Mouse (Mus musculus): ENCODE results near the gene Ptafr. TPM values are rescaled to one million over a fixed set of nuclear protein-coding genes. Genes with fewer than 3 reads are reported as not detected.

Gene Ptafr
- polyA plus RNA-seq (2015; fragmentation: Illumina TruSeq; extraction: RNeasy Lipid Tissue Mini Kit (QIAGEN cat#74804); ENCODE audit: low read depth, low replicate concordance), result 0.89 TPM

GRCm38 (mm10) chr4:132563965-132564364 is at the start of gene Ptafr:
Gene Ptafr, plus strand, starts transcription at chr4:132564067.

DNA sequence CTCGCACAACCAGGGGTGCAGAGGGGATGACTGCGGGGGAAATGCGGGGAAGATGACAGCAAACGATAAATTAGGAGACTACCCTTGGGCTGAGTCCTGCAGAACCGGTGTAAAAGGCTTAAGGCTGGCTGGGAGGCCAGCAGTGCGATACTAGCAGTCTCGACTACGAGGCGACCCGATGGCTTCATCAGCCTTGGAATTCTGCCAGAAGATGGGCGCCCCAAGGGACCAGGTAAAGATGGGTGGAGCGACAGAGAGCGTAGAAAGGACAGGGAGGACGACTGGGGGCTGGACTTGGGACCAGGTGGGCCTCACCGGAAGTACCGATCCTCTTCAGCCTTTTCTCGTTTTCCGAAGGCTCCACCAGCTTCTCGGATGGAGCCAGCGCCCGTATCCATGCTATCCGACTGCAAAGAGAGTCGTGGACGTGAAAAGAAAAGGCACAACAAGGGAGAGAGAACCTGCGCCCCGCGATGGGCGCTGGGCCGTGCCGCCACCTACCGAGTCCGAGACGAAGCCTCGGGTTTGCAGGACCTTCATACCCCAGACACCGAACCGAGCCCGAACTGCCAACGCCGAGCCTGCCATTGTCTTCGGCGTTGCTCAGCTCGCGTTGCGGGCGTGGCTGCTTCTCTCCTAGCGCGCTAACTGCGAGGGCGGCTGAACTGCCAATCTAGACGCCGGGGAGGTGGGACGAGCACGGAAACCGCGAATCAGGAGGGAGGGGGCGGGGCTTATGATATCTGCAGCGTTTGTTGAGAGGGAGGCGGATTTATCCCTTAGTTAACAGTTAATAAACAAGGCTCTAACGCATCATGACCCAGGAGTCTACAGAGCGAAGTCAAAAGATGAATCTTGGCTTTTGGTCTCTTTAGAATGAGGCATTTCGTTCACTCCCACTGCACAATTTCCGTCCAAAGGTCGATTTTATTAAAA is 30.6 kb upstream of the Ptafr start, which contains the start of gene Atpif1:
Gene Atpif1 (minus strand): TSS at position 679 of the 936 bp plus-strand sequence.

DNA sequence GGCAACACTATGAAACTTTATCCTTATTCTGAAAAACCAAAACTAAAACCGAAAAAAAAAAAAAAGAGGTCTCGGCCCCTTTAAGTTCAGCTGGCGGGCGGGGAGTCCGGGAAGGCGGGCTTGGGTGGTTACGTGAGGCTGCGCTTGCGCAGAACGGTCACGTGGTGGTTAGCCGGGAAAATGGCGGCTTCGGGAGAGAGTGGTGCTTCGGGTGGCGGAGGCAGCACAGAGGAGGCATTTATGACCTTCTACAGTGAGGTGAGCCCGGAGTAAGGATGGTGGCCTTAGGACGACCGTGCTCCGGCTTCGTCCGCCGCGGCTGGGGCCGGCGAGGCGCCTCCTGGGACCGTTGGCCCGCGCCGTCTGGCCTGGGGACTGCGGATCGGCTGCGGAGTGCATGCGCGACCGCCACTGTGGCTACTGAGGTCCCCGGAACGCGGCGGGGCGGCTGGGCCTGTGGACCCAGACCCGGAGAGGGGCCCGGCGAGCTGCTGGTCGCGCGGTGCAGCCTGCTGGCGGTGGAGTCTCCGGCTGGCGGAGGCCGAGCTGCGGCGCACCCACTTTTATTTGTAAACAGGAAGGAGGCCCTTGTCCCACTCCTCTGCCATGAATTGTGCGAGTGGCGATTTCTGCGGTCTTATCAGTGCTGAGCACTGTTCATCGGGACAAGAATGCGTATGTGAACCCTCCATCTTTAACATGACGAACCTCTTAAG is 28.3 kb upstream of the Ptafr start, which contains the start of gene Dnajc8:
Gene Dnajc8 (plus strand): TSS at position 145 of the 716 bp plus-strand sequence.

Other genes starting within 250 kb of the Ptafr start
- gene Trnau1ap, start 234.5 kb upstream of the Ptafr start, polyA plus RNA-seq (2015; fragmentation: Illumina TruSeq; extraction: RNeasy Lipid Tissue Mini Kit (QIAGEN cat#74804); ENCODE audit: low read depth, low replicate concordance), result 31.0 TPM
- gene Rcc1, start 210.5 kb upstream of the Ptafr start, polyA plus RNA-seq (2015; fragmentation: Illumina TruSeq; extraction: RNeasy Lipid Tissue Mini Kit (QIAGEN cat#74804); ENCODE audit: low read depth, low replicate concordance), result 11.5 TPM
- gene Phactr4, start 141.6 kb upstream of the Ptafr start, polyA plus RNA-seq (2015; fragmentation: Illumina TruSeq; extraction: RNeasy Lipid Tissue Mini Kit (QIAGEN cat#74804); ENCODE audit: low read depth, low replicate concordance), result 5.8 TPM
- gene Med18, start 100.1 kb upstream of the Ptafr start, polyA plus RNA-seq (2015; fragmentation: Illumina TruSeq; extraction: RNeasy Lipid Tissue Mini Kit (QIAGEN cat#74804); ENCODE audit: low read depth, low replicate concordance), result 4.4 TPM
- 9.5 TPM for gene Sesn2, start 53.6 kb upstream of the Ptafr start, polyA plus RNA-seq (2015; fragmentation: Illumina TruSeq; extraction: RNeasy Lipid Tissue Mini Kit (QIAGEN cat#74804); ENCODE audit: low read depth, low replicate concordance)
- gene Atpif1, start 30.4 kb upstream of the Ptafr start, polyA plus RNA-seq (2015; fragmentation: Illumina TruSeq; extraction: RNeasy Lipid Tissue Mini Kit (QIAGEN cat#74804); ENCODE audit: low read depth, low replicate concordance), result 967 TPM
- gene Dnajc8, start 28.5 kb upstream of the Ptafr start, polyA plus RNA-seq (2015; fragmentation: Illumina TruSeq; extraction: RNeasy Lipid Tissue Mini Kit (QIAGEN cat#74804); ENCODE audit: low read depth, low replicate concordance), result 186 TPM
- gene Eya3, start 74.9 kb downstream of the Ptafr start, polyA plus RNA-seq (2015; fragmentation: Illumina TruSeq; extraction: RNeasy Lipid Tissue Mini Kit (QIAGEN cat#74804); ENCODE audit: low read depth, low replicate concordance), result 20.3 TPM
- 3.0 TPM for gene Xkr8, start 168.5 kb downstream of the Ptafr start, polyA plus RNA-seq (2015; fragmentation: Illumina TruSeq; extraction: RNeasy Lipid Tissue Mini Kit (QIAGEN cat#74804); ENCODE audit: low read depth, low replicate concordance)
- gene Smpdl3b, start 193.2 kb downstream of the Ptafr start, polyA plus RNA-seq (2015; fragmentation: Illumina TruSeq; extraction: RNeasy Lipid Tissue Mini Kit (QIAGEN cat#74804); ENCODE audit: low read depth, low replicate concordance), result 2.4 TPM
- 14.4 TPM for gene Rpa2, start 204.3 kb downstream of the Ptafr start, polyA plus RNA-seq (2015; fragmentation: Illumina TruSeq; extraction: RNeasy Lipid Tissue Mini Kit (QIAGEN cat#74804); ENCODE audit: low read depth, low replicate concordance)
- gene Themis2, start 232.3 kb downstream of the Ptafr start, polyA plus RNA-seq (2015; fragmentation: Illumina TruSeq; extraction: RNeasy Lipid Tissue Mini Kit (QIAGEN cat#74804); ENCODE audit: low read depth, low replicate concordance), result 1.3 TPM